Mouse (Mus musculus) megakaryocyte, embryonic 14.5 days (primary cell): ENCODE measurements around the gene A730009L09Rik. TPM values are rescaled to one million over a fixed set of nuclear protein-coding genes. Genes with fewer than 3 reads are reported as not detected.

Experiments
- H3K27me3 ChIP-seq: replicated peaks from 2 replicates; pipeline ENCODE3; 2012; ENCODE audit warnings: inconsistent platforms
- H3K36me3 ChIP-seq: replicated peaks from 2 replicates; pipeline ENCODE3; 2012; ENCODE audit warnings: low read length, inconsistent platforms, mixed read lengths
- H3K4me1 ChIP-seq: 2 replicates; pipeline ENCODE4 v1.6.1; 2012; ENCODE audit warnings: inconsistent platforms
- H3K4me3 ChIP-seq: replicated peaks from 2 replicates; pipeline ENCODE3; 2012; ENCODE audit warnings: moderate library complexity, mild to moderate bottlenecking, inconsistent platforms
- H3K9me3 ChIP-seq: 2 replicates; pipeline ENCODE4 v1.6.1; 2012; ENCODE audit warnings: inconsistent platforms
- FLI1 ChIP-seq: IDR thresholded peaks from 2 replicates; pipeline ENCODE4 v1.6.1; 2012; ENCODE audit warnings: low read length, inconsistent platforms, mixed read lengths
- GATA1 ChIP-seq: IDR thresholded peaks from 3 replicates; pipeline ENCODE4 v1.6.1; 2012; ENCODE audit warnings: mixed read lengths, low read length, inconsistent platforms, borderline replicate concordance
- polyA plus RNA-seq: library from polyadenylated mRNA; stranded (reverse); fragments of >175 nt; gene quantifications from 2 replicates; pipeline ENCODE4 v1.2.3, GENCODE M21; 2012; ENCODE audit warnings: low replicate concordance; ENCODE audit not compliant: insufficient read depth

The A730009L09Rik gene
- polyA plus RNA-seq, result not detected in 2 replicates

DNA sequence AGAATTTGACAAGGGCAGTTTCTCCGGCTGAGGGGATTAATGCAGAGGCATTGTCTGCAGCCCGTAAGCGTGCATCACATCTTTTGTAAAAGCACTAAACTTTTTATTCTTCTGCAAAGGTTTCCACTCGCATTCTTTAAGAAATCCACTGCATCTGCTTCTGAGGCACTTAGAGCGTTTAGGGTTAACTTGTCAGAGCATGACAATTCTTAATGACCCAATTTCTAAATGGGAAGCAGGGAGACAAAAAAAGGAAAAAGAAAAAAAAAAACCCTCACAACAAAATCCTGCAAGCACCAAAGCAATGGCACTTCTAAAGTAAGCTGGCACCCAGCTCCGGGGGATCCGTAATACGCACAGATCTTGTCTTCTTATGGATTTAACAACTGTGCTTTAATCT is at the start of gene A730009L09Rik:
A730009L09Rik (plus strand) TSS at position 301 of the 400 bp plus-strand sequence.
- H3K27me3 ChIP-seq, result no peaks in the 10 kb centered on the region
- TF ChIP-seq FLI1, result no peak
- no peak for TF ChIP-seq GATA1
- H3K9me3 ChIP-seq, result peaks cover 15% of the 10 kb centered on the region
- no peaks in the 10 kb centered on the region for H3K4me1 ChIP-seq
- no peaks in the 10 kb centered on the region for H3K36me3 ChIP-seq
- no peak within 1 kb of the TSS for H3K4me3 ChIP-seq

DNA sequence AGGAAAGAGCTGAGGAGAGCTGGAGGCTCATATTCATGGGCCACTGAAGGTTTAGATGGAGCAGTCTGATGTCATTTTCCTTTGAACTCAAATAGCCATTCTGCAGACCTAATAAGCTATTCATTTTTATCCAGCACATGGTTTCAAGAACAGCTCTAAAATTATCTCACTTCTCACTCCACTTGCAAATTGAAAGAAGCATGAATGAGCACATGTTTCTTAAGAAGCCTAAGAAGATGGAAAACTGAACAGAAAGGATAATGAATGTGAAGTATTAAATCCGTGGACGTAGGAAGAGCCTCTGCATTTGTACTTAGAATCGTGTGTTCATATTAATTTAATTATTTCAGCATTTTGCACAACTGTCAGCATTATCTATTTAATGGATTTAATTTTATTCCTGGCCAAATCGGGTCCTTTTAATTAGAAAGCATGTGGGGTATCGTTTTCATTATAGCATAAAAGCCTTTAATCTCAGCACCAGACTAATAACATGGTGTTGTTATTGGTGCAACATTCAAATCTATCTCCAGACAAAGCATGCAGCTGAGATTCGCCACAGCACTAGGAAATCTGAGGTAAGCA is 49.2 kb upstream of the A730009L09Rik start:
- Histone ChIP-seq H3K36me3 (no peaks in the 10 kb centered on the region), H3K27me3 (no peaks in the 10 kb centered on the region), H3K4me1 (no peaks in the 10 kb centered on the region), H3K4me3 (no peak overlapping the region), H3K9me3 (no peaks in the 10 kb centered on the region)
- TF ChIP-seq GATA1 (no peak), FLI1 (no peak)

- TF ChIP-seq FLI1 (no peak), GATA1 (no peak)
- no peaks in the 10 kb centered on the region for H3K36me3 ChIP-seq
- H3K4me1 ChIP-seq, result no peaks in the 10 kb centered on the region
- H3K9me3 ChIP-seq, result no peaks in the 10 kb centered on the region
- no peak overlapping the region for H3K4me3 ChIP-seq
- no peaks in the 10 kb centered on the region for H3K27me3 ChIP-seq
These were observed 46.0 kb upstream of the A730009L09Rik start for GRCm38 (mm10) chr16:84468898-84469297.

- Histone ChIP-seq H3K4me3 (no peak overlapping the region), H3K9me3 (no peaks in the 10 kb centered on the region), H3K36me3 (no peaks in the 10 kb centered on the region), H3K4me1 (no peaks in the 10 kb centered on the region), H3K27me3 (no peaks in the 10 kb centered on the region)
- TF ChIP-seq FLI1, result no peak
- no peak for TF ChIP-seq GATA1
These were observed 44.9 kb upstream of the A730009L09Rik start for GRCm38 (mm10) chr16:84469994-84470393.

GRCm38 (mm10) chr16:84473406-84473805 is 41.5 kb upstream of the A730009L09Rik start:
- TF ChIP-seq FLI1 (no peak), GATA1 (no peak)
- Histone ChIP-seq H3K4me1 (no peaks in the 10 kb centered on the region), H3K27me3 (no peaks in the 10 kb centered on the region), H3K9me3 (no peaks in the 10 kb centered on the region), H3K4me3 (no peak overlapping the region), H3K36me3 (no peaks in the 10 kb centered on the region)

DNA sequence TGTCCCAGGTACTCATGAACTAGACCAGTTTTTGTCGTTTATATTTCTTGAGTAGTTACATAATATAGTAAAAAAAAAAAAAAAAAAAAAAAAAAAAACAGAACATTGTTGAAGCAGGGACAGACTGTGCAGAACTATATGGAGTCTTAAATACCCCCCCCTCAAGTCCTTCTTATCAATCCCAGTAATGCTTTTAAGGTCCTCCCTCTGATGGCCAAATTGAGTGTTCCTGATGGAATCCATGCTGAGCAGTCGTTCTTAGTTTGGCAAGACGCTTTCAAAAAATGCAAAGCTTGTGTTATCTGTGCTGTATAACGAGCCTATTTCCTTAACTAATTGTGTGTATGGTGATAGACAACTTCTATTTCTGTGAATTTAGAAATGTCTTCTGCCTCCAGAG is 40.2 kb upstream of the A730009L09Rik start:
- Histone ChIP-seq H3K9me3 (no peaks in the 10 kb centered on the region), H3K4me3 (no peak overlapping the region), H3K27me3 (no peaks in the 10 kb centered on the region), H3K4me1 (no peaks in the 10 kb centered on the region), H3K36me3 (no peaks in the 10 kb centered on the region)
- no peak for TF ChIP-seq FLI1
- no peak for TF ChIP-seq GATA1

DNA sequence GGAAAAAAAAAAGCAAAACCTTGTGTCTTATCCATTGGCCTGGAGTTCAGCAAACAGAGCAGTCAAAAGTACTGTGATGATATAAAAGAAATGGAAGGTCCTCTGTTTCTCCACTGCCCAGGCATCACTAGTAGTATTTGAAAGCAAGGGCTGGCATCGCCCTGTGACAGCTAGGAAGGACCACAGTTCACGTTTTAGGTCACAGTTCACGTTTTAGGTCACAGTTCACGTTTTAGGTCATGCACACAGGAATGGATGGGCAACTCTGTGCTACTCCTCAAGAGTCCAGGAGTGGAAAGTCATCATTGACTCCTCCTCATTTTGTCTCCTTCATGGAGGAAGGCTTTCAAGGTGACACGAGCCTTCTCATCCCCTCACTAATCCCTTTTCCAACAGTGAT is 38.0 kb upstream of the A730009L09Rik start:
- H3K27me3 ChIP-seq, result no peaks in the 10 kb centered on the region
- no peaks in the 10 kb centered on the region for H3K4me1 ChIP-seq
- TF ChIP-seq GATA1 (no peak), FLI1 (no peak)
- no peak overlapping the region for H3K4me3 ChIP-seq
- no peaks in the 10 kb centered on the region for H3K9me3 ChIP-seq
- H3K36me3 ChIP-seq, result no peaks in the 10 kb centered on the region

DNA sequence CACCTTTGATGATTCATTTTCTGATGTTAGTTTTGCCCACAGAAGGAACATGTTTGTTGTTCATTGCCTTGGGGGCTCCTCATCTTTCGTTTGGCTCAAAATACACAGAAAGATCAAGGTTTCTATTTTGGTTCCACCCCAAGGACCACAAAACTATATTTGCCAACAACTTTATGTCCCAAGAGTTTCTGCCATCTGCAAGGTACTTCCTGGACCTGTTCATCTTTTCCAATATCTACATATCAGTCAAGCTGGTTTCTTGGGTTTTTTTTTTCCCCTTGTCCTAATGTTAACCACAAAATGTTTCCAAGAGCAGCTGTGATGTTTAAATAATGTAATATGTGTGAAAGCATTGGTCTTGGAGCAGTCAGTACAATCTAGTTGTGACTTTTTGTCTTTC is 37.4 kb upstream of the A730009L09Rik start:
- no peak overlapping the region for H3K4me3 ChIP-seq
- no peaks in the 10 kb centered on the region for H3K9me3 ChIP-seq
- no peaks in the 10 kb centered on the region for H3K27me3 ChIP-seq
- TF ChIP-seq FLI1 (no peak), GATA1 (no peak)
- H3K4me1 ChIP-seq, result no peaks in the 10 kb centered on the region
- no peaks in the 10 kb centered on the region for H3K36me3 ChIP-seq

DNA sequence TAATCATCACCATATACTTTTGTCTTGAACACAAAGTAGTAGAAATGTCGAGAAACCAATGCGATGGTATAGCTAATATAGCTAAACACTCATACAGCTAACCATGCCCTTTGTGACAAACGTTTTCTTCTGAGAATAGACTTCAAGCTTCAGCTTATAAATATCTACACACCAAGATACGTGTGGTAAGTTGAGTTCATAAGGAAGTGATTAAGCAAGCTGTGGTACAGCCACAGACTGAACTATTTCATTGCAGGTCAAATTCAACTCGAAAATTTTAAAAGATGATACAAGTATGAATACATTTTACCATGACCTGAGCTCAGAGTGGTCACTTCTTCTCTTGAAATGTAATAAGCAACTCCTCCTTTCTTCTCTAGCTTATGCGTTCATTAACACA is 37.0 kb upstream of the A730009L09Rik start:
- Histone ChIP-seq H3K9me3 (no peaks in the 10 kb centered on the region), H3K27me3 (no peaks in the 10 kb centered on the region), H3K4me3 (no peak overlapping the region), H3K4me1 (no peaks in the 10 kb centered on the region), H3K36me3 (no peaks in the 10 kb centered on the region)
- no peak for TF ChIP-seq FLI1
- no peak for TF ChIP-seq GATA1

- Histone ChIP-seq H3K4me3 (no peak overlapping the region), H3K9me3 (no peaks in the 10 kb centered on the region), H3K27me3 (no peaks in the 10 kb centered on the region), H3K4me1 (no peaks in the 10 kb centered on the region), H3K36me3 (no peaks in the 10 kb centered on the region)
- TF ChIP-seq GATA1, result no peak
- TF ChIP-seq FLI1, result no peak
These were observed 29.0 kb upstream of the A730009L09Rik start for GRCm38 (mm10) chr16:84485931-84486330.

GRCm38 (mm10) chr16:84494818-84495217 is 20.1 kb upstream of the A730009L09Rik start:
- Histone ChIP-seq H3K4me1 (no peaks in the 10 kb centered on the region), H3K36me3 (no peaks in the 10 kb centered on the region), H3K9me3 (no peaks in the 10 kb centered on the region), H3K27me3 (no peaks in the 10 kb centered on the region), H3K4me3 (no peak overlapping the region)
- TF ChIP-seq GATA1 (no peak), FLI1 (no peak)

DNA sequence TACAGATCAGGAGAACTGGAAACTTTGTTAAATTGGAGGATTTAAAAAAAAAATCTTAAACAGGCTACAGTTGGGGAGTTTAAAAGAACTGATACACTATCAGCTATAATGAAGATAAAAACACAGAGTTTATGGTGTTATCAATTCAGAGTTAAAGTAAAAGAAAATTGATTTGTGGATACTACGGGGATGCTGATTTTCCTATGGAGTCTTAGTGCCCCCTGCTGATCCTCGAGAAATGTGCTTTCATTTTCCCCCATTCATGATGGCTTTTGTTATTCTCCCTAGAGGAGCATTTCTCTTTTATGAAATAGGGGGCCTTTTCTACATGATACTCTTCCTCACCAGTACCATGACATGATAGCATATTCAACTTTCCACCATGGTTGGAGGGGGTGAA is 19.5 kb upstream of the A730009L09Rik start:
- Histone ChIP-seq H3K36me3 (no peaks in the 10 kb centered on the region), H3K9me3 (no peaks in the 10 kb centered on the region), H3K4me1 (no peaks in the 10 kb centered on the region), H3K27me3 (no peaks in the 10 kb centered on the region), H3K4me3 (no peak overlapping the region)
- no peak for TF ChIP-seq GATA1
- no peak for TF ChIP-seq FLI1
